Mouse (Mus musculus): Measurements from ENCODE around the gene Tcte1. TPM values are rescaled to one million over a fixed set of nuclear protein-coding genes. Genes with fewer than 3 reads are reported as not detected.

Gene Tcte1
- total RNA-seq, 2 experiments from 2014 or later, result 0.58 to 0.64 TPM

DNA sequence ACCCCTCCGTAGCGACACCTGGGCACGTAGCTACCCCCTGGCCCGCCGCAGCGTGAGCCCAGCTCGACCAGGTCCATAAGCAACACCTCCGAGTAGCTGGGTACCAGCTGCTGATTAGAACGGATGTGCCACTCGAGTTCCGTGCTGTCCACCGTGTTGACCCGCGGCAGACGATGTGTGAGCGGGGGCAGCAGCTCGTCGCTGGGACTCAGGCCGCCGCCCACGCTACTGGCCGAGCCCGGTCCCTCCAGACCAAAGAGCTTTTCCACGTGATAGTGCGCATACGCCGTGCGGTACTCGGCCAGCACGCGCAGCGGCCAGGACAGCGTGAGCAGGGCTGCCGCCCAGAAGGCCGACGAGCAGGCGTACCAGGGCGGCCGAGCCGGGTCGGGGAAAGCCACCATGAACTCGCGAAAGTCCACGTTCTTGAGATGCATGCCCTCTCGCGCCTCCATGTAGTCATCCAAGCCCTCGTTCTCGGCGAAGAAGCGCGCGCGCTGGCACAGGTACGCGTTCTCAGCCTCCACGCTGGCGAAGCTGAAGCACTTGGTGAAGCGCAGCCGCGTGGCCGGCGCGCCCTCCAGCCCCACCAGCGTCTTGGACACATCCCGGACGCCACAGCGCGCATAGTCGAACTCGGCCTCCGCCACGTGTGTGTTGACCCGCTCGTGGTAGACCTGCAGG is 22.2 kb downstream of the Tcte1 start:
- DNase-seq, result no peak
- intact Hi-C loops (cut with DNase I), result no loop called here

DNA sequence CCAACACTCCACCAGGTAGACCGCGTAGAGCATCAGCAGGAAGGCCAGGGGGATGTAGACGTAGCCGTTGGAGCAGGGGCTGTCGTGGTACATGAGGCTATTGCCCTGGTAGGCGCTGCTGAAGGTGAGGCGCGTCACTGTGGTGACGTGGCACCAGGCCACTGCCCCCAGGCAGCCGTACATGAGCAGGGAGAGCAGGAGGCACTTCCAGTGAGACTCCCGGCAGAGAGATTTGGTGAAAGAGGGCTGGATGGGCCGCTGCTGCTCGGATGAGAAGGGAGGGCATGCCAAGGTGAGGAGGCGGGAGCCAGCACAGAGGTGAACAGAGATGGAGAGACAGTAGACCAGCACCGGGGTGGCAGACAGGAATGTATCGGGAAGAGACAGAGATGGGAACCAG is 23.7 kb downstream of the Tcte1 start:
- DNase-seq, result no peak
- intact Hi-C loops (cut with DNase I), result no loop called here

DNA sequence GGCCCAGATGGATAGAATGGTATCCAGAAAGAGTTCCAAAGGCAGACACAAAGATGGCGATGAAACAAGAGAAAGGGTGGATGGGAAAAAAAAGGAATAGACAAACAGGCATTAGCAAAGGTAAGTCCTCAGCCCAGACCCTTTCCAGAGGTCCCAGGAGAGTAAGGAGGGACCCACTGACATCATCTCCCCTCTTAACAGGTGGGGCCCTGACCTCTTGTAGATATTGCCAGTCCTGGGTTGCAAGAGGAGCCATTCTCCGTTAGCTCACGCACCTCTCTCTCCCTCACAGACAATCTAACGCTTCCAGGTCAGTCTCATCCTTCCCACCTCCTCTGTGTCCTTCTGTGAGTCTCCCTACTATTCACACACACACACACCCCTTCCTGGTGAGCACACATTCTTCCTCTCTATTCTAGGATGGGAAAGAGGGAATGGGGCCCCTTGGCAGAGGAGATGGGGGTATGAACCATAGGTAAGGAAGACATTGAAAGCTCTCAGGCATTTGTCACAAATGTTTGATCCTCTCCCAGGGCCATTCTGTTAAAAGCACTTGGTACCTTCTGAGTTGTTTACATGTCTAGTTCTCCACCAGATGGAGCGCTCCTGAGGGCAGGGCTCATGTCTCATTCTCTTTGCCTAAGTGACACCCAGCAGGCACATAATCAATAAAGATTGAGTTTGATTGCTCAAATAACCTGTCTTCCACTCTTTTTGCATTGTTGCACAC is 24.4 kb downstream of the Tcte1 start:
- intact Hi-C loops (cut with DNase I), result no loop called here
- no peak for DNase-seq

DNA sequence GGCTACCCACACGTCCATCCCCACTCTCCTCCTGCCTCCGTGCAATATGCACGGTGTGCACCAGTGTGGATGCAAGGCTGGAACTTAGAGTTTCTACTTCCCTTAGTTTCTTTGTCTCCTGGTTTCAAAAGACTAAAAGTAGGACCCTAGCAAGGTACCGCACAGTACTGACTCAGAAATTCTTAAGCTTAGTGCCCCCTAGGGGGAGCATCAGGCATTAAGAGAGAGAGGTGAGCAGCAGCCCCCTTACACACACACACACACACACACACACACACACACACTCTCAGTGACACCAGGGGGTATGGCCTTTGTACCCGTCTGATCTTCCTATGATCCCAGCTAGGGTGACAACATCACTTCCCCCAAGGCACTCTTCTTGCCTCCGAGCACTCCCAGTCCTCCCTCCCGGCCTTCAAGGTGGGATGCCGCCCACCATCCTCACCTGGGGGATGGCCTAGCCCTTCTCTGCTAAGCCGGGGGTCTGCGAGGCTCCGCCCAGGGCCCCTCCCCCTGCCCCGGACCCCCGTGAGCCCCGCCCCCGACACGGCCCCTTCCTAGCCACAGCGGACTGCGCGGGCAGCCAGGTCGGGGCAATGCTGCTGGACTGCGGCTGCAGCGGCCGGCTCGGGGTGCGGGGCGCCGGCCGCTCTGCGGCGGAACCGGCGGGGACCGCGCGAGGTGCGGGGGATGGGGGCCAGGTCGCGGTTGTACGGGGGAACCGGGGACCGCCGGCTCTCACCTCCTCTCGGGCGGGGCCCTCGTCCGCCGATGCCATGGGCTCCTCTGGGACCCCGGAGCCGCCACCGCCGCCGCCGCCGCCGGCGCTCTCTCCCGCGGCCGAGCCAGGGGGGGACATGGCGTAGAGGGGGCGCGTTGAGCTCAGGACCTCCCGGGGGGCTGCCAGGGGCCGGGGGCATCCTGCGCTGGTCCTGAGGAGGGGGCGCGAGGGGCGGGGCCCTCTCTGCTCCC is 25.6 kb downstream of the Tcte1 start:
- intact Hi-C loops (cut with DNase I), result no loop called here

DNA sequence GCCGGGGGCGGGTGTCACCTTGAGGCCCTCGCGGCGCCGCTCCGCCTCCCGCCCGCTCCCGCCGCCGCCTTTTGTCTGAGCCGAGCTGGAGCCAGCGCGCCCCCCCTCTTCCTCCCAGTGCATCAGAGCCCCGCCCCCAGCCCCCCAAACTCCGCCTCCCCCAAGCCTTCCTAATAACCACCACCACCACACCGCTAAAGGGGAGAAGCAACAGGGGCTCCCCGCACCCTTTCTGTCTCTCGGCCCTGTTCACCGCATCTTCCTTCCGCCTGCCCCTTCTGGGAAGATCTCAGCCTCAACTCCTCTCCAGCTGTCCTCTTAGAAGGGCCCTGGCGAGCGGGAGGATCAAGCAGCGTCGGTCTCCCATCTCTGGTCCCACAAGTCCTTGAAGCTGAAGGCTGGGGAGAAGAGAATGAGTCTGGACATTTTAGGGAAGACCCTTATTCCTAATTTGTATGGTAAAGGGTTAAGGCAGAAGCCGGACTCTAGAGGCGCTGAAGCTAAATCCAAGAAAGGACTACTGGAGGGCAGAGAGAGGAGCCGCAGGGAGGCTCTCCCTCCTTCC is 26.5 kb downstream of the Tcte1 start, which contains the start of gene Tmem151b:
Gene Tmem151b (minus strand): TSS at position 61 of the 565 bp plus-strand sequence.
- intact Hi-C loops (cut with DNase I), result loop anchor here (2.0 to 5.0 kb wide), 2 partner anchors 32 to 71 kb away; no protein-coding TSS in a partner anchor
- DNase-seq, result peak; percentile 88

More for the DNA sequence above, 25.6 kb downstream of the Tcte1 start:
- DNase-seq, result peak; percentile 76

DNA sequence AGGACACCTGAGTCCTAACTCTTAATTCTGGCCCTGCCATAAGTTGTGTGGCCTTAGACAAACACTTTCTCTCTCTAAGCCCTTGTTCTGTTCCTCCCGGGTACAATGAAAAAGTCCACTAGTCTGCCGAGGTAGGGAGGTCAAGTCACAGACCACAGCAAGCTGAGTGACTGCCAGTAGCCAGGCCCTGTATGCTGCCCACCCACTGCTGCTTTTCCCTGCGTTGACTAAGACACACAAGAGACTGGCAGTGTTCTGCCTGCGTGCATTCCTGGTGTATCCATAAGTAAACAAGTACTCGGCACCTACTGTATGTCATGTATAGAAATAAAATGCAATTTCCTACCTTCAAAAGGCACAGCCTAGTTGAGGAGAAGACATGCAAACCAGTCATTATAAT is 27.0 kb downstream of the Tcte1 start:
- intact Hi-C loops (cut with DNase I), result loop anchor here (2.0 to 5.0 kb wide), 2 partner anchors 33 to 71 kb away; no protein-coding TSS in a partner anchor
- no peak for DNase-seq

DNA sequence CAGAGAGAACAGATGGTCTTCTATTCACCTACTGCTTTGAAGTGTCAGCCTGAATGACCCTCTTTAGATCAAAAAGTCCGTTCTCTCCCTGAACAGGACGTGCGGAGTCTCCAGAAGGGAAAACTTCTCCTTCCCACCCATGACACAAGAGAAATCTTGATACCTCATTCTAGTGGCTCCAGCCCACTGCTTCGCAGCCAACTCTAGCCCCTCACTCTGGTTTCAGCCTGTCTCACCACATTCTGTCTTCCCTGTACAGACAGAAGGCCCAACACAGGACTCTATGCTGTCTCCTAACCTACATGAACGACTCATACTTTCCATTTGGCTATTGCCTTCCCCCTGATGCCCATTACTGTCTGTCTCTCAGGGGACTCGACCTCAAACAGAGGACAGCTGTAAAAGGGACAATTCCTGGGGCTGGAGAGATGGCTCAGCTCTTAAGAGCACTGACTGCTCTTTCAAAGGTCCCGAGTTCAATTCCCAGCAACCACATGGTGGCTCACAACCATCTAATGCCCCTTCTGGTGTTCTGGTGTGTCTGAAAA is 28.1 kb downstream of the Tcte1 start:
- no peak for DNase-seq
- intact Hi-C loops (cut with DNase I), result loop anchor here (2.0 to 5.0 kb wide), 2 partner anchors 34 to 73 kb away; no protein-coding TSS in a partner anchor

DNA sequence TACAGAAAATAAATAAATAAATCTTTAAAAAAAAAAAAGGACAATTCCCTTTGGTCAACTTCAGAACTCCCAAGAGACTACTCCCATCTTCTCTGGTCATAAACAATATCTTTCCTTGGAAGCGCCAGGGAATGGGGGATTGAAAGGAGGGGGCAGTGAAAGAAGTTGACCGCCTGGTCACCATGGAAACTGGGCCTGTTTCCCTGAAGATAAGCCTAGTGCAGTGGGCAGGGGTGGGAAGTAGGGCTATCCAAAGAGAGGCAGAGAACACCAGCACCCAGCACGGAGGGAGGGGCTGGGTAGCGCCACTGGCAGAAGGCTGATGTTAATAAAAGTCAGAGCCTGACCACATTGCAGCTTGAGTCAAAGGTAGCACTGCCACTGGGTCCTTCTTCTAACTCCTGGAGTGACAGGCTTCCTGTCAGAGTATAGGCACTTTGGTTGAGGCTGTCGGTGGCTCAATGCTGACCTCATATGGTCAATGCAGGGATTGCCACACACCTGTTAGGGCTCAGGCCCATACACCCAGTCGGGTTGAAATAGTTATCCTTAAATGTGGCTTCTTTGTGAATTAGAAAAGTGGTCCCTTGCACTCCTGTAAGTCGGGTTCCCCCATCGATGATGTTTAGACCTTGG is 28.7 kb downstream of the Tcte1 start:
- intact Hi-C loops (cut with DNase I), result loop anchor here (2.0 to 5.0 kb wide), 2 partner anchors 35 to 73 kb away; no protein-coding TSS in a partner anchor
- DNase-seq, result peak; percentile 82

DNA sequence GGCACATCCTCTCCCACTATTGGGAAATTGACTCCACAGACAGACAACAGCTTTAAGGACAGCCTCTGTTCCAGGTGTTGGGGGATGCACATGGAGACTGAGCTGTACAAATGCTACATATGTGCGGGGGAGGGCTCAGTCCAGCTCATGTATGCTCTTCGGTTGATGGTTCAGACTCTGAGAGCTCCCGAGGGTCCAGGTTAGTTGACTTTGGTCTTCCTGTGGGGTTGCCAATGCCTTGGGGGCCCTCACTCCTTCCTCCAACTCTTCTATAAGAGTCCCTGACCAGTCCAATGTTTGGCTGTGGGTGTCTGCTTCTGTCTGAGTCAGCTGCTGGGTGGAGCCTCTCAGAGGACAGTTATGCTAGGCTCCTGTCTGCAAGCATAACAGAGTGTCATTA is 29.8 kb downstream of the Tcte1 start:
- intact Hi-C loops (cut with DNase I), result loop anchor here (5.0 kb wide), 1 partner anchor 36 kb away; no protein-coding TSS in a partner anchor
- DNase-seq, result no peak

DNA sequence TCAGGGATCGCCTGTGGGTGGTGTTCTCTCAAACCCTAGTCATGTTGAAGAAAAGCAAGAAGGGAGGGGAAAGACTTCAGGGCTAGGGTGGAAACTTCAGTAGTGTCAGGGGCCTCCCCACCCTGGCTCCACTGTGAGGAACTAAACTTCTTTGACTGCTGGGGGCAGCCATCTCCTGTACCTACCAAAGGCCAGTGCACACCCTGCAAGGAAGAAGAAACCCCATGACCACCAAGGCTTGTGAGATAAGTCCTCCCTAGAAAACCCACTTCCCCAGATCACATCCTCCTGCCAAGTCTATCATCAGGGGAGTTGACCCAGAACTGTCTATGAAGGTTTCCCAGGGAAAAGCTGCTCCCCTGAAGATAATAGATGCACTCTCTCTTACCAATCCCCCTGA is 31.2 kb downstream of the Tcte1 start:
- no peak for DNase-seq
- intact Hi-C loops (cut with DNase I), result loop anchor here (5.0 kb wide), 1 partner anchor 37 kb away; no protein-coding TSS in a partner anchor

DNA sequence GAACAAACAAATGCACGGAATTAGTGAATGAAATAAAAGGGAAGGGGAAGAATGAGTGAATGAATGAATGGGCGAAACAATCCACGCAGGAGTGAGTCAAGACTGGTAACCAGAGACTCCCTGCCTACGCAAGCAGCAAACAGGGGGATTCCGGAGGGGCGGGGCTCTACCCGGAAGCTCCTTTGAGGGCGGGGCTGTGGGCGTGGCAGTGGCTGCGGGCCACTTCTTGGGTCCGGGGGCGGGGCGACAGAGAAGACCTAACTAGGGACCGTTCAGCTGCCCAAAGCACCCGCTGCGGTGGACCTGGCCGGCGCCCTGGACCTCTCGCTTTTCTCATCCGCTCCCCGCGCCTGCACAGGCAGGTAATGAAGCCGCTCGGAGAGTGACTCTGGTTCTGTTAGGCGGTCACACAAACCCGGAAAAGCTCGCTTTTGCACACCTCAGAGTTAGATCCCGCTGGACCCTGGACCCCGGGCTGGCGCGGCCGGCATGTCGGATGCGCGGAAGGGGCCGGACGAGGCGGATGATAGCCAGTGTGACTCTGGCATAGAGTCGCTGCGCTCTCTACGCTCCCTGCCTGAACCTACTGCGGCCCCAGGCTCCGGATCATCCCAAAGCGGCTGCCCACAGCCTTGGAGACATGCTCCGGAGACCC is 32.3 kb downstream of the Tcte1 start, which contains the start of gene Nfkbie:
Gene Nfkbie (plus strand): TSS at position 252 of the 655 bp plus-strand sequence.
- peak; percentile 97 for DNase-seq
- intact Hi-C loops (cut with DNase I), result no loop called here

DNA sequence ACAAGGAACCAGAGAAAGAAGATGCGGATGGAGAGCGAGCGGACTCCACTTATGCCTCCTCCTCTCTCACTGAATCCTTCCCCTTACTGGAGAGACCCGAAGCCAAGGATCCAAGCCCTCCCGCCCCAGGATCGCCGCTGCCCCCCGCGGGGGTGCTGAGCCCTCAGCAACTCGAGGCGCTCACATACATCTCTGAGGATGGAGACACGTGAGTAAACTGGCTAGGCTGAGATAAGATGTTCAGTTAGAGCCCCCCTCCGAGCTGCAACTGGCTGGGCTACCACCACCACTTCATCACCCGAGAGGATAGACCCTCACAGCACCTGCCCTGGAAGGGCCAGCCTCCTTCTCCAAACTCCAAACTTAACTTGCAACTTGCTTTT is 32.9 kb downstream of the Tcte1 start:
- intact Hi-C loops (cut with DNase I), result no loop called here
- no peak for DNase-seq

DNA sequence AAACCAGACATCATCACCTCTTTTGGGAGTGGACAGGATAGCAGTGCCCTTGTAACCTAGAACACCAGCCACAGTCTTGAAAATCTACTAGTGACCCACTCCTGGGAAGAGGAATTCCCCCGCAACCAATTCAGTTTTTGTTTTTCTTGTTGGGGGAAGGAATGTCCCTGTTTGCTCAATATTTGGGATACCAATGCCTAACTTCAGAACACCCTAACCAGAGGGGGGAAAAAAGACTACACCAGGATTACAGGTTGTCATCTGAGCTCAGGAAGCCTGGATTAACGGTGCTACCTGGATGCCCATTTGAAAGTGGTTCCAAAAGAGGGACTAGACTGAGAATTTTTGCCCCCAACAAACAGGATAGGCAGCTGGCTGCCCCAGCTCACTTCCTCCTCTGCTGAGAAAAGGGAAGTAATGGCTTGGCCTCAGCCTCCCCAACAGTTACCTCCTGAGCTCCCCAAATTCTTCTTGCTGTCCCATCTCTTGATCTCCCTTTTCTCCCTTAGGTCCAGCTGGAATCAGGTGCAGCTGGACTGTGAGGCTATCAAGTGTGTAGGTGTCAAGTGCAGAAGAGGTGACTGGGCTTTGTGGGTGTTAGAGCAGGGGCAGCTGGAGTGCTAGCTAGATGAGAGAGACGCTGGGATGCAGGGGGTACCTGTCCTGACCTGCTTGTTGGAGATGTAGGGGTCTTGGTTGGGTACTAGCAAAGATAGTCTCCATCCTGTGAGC is 33.4 kb downstream of the Tcte1 start:
- intact Hi-C loops (cut with DNase I), result no loop called here
- DNase-seq, result no peak

DNA sequence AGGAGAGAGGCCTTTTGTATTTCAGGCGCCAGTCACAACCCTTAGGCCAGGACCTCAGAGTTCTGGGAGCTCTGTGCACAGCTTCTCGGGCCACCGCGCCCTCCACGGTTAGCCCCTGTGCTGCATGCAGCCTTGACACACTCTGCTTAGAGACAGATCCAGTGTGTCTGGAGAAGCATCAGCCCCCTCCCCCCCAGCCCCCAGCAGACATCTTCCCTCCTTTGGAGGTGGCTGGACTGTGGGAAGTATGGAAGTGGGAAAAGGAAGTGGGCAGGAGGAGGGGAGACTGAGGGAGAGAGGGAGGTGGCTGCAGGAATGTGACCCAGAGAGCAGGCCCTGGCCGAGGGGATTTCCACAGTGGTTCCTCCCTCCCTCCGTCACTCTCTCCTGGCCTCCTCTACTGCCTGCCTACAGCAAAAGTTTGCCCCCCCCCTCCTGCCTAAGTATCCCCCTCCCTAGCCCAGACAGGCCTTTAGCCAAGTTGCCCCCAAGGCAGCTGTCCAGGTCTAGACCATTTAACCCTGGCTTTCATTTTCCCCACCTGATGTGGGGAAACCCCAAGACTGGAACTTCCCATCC is 34.1 kb downstream of the Tcte1 start:
- intact Hi-C loops (cut with DNase I), result no loop called here
- no peak for DNase-seq

DNA sequence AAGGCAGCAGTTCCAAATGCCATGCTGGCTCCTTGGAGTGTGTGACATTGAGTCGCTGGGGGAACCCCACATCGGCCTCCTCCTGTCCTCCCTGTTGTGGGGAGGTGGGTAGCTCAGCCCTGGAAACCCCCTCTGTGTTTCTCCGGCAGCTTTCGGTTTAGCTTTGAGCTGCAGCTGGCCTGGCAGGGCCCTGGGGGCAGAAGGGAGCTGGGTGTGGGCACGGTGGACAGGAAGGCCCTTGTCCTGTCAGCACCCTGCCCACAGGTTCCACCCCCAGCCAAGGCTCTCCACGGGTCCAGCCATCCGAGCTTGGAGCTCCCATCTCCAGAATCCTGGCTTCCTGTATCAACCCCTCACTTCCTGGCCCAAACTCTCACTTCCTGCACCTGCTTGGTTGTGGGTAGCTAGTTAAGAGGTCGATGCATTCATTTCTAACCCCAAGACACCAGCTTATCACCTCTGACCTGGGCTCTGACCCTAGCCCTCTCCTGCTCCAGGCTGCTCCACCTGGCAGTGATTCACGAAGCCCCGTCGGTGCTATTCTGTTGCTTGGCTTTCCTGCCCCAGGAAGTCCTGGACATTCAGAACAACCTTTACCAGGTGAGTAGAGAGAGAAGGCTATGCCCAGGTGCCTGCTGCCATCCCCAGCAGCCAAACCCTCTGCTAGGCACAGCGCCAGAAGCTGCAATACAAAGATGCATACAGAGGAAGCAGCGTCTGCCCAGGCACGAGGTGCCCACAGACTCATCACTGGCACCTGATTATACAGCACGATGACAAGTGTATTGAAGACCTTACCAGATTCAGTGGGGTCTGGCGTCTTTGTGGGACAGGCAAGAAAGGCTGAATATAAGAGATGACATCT is 35.0 kb downstream of the Tcte1 start:
- intact Hi-C loops (cut with DNase I), result no loop called here
- DNase-seq, result no peak

DNA sequence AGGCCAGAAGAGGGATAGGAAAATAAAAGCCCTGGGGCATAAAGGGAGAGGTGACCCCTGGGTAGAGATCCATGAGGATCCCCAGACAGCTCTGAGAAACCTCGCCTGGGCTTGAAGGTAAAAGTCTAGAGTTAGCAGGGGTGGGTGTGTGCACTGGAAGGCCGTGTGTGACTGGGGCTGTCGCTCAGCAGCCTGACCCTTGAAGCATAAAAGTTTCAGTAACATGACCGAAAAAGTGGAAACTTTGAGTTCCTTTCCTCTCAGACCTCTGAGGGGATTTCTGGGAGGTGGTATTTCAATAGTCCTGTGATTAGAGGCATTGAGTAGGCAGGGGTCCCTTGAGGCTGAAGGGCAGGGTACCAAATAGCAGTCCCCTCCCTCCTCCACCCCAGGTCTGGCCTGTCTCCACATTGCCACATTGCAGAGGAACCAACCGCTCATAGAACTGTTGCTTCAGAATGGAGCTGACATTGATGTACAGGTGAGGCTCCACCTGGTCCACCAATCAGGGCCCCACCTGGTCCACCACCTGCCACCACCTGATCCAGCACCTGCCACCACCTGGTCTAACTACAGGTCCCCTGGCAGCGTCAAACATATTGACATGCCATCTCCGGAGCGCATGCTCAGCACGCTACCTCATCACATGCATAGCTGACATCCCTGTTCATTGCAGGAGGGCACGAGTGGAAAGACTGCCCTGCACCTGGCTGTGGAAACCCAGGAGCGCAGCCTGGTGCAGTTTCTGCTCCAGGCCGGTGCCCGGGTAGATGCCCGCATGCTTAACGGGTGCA is 36.7 kb downstream of the Tcte1 start:
- intact Hi-C loops (cut with DNase I), result no loop called here

More for the DNA sequence above, 36.7 kb downstream of the Tcte1 start:
- no peak for DNase-seq
